Mouse (Mus musculus): ENCODE measurements around the gene Tmem136.

- TF ChIP-seq EP300 (IDR thresholded peaks at IDR 0.05; ENCODE audit: insufficient read depth, low read depth, low read length), result no peak
- no peak for TF ChIP-seq CTCF (IDR thresholded peaks at IDR 0.05)
These were observed 45.2 kb downstream of the Tmem136 start for GRCm38 (mm10) chr9:43071176-43071575.

Data from heart, adult 2 months (tissue).